Mouse (Mus musculus) leukemia stem cell, adult 10-12 weeks (primary cell): ENCODE data around the gene Gm49403. TPM values are rescaled to one million over a fixed set of nuclear protein-coding genes. Genes with fewer than 3 reads are reported as not detected.

Experiments used
- polyA plus RNA-seq: library from polyadenylated mRNA; stranded (reverse); fragments of >175 nt; gene quantifications from 2 replicates; pipeline ENCODE4 v1.2.3, GENCODE M21; 2012; ENCODE audit warnings: low replicate concordance

Gm49403 gene
- not detected in 2 replicates for polyA plus RNA-seq

GRCm38 (mm10) chr19:8883616-8884015 lies at the start of gene Gm49403, which contains the start of gene Lbhd1:
TSS of gene Gm49403 (plus strand) at chr19:8883930.
TSS of gene Lbhd1 (plus strand) at chr19:8883732.

GRCm38 (mm10) chr19:8837251-8837791 lies 46.4 kb upstream of the Gm49403 start, which contains the start of gene Bscl2:
TSS of gene Bscl2 (plus strand) at chr19:8837467.

GRCm38 (mm10) chr19:8839103-8839907 lies 44.4 kb upstream of the Gm49403 start, which contains the start of gene Gng3:
TSS of gene Gng3 (minus strand) at chr19:8839194.

GRCm38 (mm10) chr19:8850402-8850901 lies 33.3 kb upstream of the Gm49403 start, which contains the start of gene Lrrn4cl:
TSS of gene Lrrn4cl (plus strand) at chr19:8850768.

GRCm38 (mm10) chr19:8871267-8872186 lies 12.2 kb upstream of the Gm49403 start, which contains the start of gene Ubxn1:
TSS of gene Ubxn1 (plus strand) at chr19:8871496.

GRCm38 (mm10) chr19:8880311-8881033 lies 3.3 kb upstream of the Gm49403 start, which contains the start of gene Uqcc3:
TSS of gene Uqcc3 (minus strand) at chr19:8880923.

GRCm38 (mm10) chr19:8888511-8889385 lies 5.0 kb downstream of the Gm49403 start, which contains the start of the genes 1810009A15Rik and Gm49416:
TSS of gene 1810009A15Rik (plus strand) at chr19:8888853.
TSS of gene Gm49416 (plus strand) at chr19:8888926.

GRCm38 (mm10) chr19:8892829-8893766 lies 9.4 kb downstream of the Gm49403 start, which contains the start of gene Ints5:
TSS of gene Ints5 (plus strand) at chr19:8893005.

GRCm38 (mm10) chr19:8897865-8898495 lies 14.2 kb downstream of the Gm49403 start, which contains the start of gene Ganab:
TSS of gene Ganab (plus strand) at chr19:8898071.

GRCm38 (mm10) chr19:8920073-8920736 lies 36.5 kb downstream of the Gm49403 start, which contains the start of gene B3gat3:
TSS of gene B3gat3 (plus strand) at chr19:8920374.

GRCm38 (mm10) chr19:8929224-8930088 lies 45.7 kb downstream of the Gm49403 start, which contains the start of the genes Rom1 and Eml3:
TSS of gene Rom1 (minus strand) at chr19:8929356.
TSS of gene Eml3 (plus strand) at chr19:8929552.

Other genes with a start within 250 kb of the Gm49403 start
- gene Chrm1, start 220.1 kb upstream of the Gm49403 start, polyA plus RNA-seq: not detected in 2 replicates
- gene Slc3a2, start 160.6 kb upstream of the Gm49403 start, polyA plus RNA-seq: 129 and 167 TPM in 2 replicates
- 21.6 and 29.2 TPM in 2 replicates for gene Wdr74, start 148.1 kb upstream of the Gm49403 start, polyA plus RNA-seq
- not detected in 2 replicates for gene 1700092M07Rik, start 143.2 kb upstream of the Gm49403 start, polyA plus RNA-seq
- gene Stx5a, start 142.5 kb upstream of the Gm49403 start, polyA plus RNA-seq: 17.5 and 22.6 TPM in 2 replicates
- gene Nxf1, start 126.9 kb upstream of the Gm49403 start, polyA plus RNA-seq: 39.0 and 42.9 TPM in 2 replicates
- gene Tmem223, start 112.9 kb upstream of the Gm49403 start, polyA plus RNA-seq: 69.6 and 147 TPM in 2 replicates
- 19.3 and 85.5 TPM in 2 replicates for gene Tmem179b, start 109.5 kb upstream of the Gm49403 start, polyA plus RNA-seq
- 47.7 and 56.1 TPM in 2 replicates for gene Taf6l, start 97.5 kb upstream of the Gm49403 start, polyA plus RNA-seq
- 4.5 and 17.9 TPM in 2 replicates for gene Polr2g, start 85.4 kb upstream of the Gm49403 start, polyA plus RNA-seq
- gene Zbtb3, start 81.4 kb upstream of the Gm49403 start, polyA plus RNA-seq: 0.39 and 2.0 TPM in 2 replicates
- 4.0 and 4.6 TPM in 2 replicates for gene Ttc9c, start 64.6 kb upstream of the Gm49403 start, polyA plus RNA-seq
- gene Hnrnpul2, start 63.9 kb upstream of the Gm49403 start, polyA plus RNA-seq: 59.4 and 120 TPM in 2 replicates
- gene AC129217.1, start 54.2 kb upstream of the Gm49403 start, polyA plus RNA-seq: 40.3 and 101 TPM in 2 replicates
- 36.5 and 111 TPM in 2 replicates for gene Bscl2, start 46.5 kb upstream of the Gm49403 start, polyA plus RNA-seq
- gene Gng3, start 44.7 kb upstream of the Gm49403 start, polyA plus RNA-seq: not detected in 2 replicates
- 0.09 and 0.24 TPM in 2 replicates for gene Lrrn4cl, start 33.2 kb upstream of the Gm49403 start, polyA plus RNA-seq
- 78.0 and 79.9 TPM in 2 replicates for gene Ubxn1, start 12.4 kb upstream of the Gm49403 start, polyA plus RNA-seq
- gene Uqcc3, start 3.0 kb upstream of the Gm49403 start, polyA plus RNA-seq: 10.7 and 29.9 TPM in 2 replicates
- gene Lbhd1, start 198 bp upstream of the Gm49403 start, polyA plus RNA-seq: 1.7 TPM in 1 of 2 replicates, not detected in the other
- gene 1810009A15Rik, start 4.9 kb downstream of the Gm49403 start, polyA plus RNA-seq: 12.1 and 24.9 TPM in 2 replicates
- gene Gm49416, start 5.0 kb downstream of the Gm49403 start, polyA plus RNA-seq: 0.92 and 16.1 TPM in 2 replicates
- gene Ints5, start 9.1 kb downstream of the Gm49403 start, polyA plus RNA-seq: 35.0 and 93.2 TPM in 2 replicates
- gene Ganab, start 14.1 kb downstream of the Gm49403 start, polyA plus RNA-seq: 35.8 and 36.8 TPM in 2 replicates
- 110 and 144 TPM in 2 replicates for gene B3gat3, start 36.4 kb downstream of the Gm49403 start, polyA plus RNA-seq
- 28.2 and 31.8 TPM in 2 replicates for gene Rom1, start 45.4 kb downstream of the Gm49403 start, polyA plus RNA-seq
- 92.9 and 101 TPM in 2 replicates for gene Eml3, start 45.6 kb downstream of the Gm49403 start, polyA plus RNA-seq
- 33.6 and 60.7 TPM in 2 replicates for gene Mta2, start 57.9 kb downstream of the Gm49403 start, polyA plus RNA-seq
- gene Tut1, start 69.9 kb downstream of the Gm49403 start, polyA plus RNA-seq: 41.2 and 58.4 TPM in 2 replicates
- 34.0 and 130 TPM in 2 replicates for gene Eef1g, start 83.1 kb downstream of the Gm49403 start, polyA plus RNA-seq
- gene Ahnak, start 105.4 kb downstream of the Gm49403 start, polyA plus RNA-seq: 6.4 and 8.8 TPM in 2 replicates
- not detected in 2 replicates for gene Scgb1a1, start 204.0 kb downstream of the Gm49403 start, polyA plus RNA-seq